Comparison of ENCODE assay signal across 13 mouse cellular contexts in the genomic region with DNA sequence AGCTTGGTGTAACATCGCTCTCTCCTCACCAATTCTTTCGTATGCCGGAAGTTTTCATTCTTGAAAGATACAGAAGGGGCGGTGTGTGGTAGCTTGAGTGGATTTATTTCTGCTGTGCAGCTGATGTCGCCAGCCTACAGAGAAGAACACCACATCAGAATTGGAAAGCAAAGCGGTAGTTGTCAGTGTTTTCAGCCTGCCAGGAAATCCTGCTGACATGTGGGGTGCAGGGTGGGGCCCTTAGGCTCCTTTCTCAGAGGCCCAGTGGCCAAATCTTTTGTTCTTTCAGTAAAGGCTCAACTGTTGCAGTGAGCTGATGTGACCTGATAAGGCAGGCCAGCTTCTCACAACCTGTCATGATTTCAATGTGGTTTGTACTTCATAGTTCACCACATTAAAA. TPM values are rescaled to one million over a fixed set of nuclear protein-coding genes. Genes with fewer than 3 reads are reported as not detected.
DNase-seq lines count a peak whose midpoint lies in the region; ATAC-seq and TF ChIP-seq lines count a peak whose summit lies in the region.
"Had no signal": no experiment of that assay in that cellular context is flagged by ENCODE, and none has a peak within 500 bp of the region (broad histone marks: within the 10 kb centered on the region; RNA-seq: fewer than 3 reads in every experiment).

No protein-coding gene starts in this region.

- H3K9ac ChIP-seq in liver, postnatal 0 days (replicated peaks), result no peak overlapping the region
- H3K9ac ChIP-seq: hindbrain, embryonic 15.5 days; liver, embryonic 15.5 days had no signal

- ATAC-seq in liver, postnatal 0 days, result peak; percentile 33; the same call in 1 of the 2 replicates

- peak; percentile 49 to 52 for DNase-seq in spleen, postnatal 36 days (ENCODE audit: low spot score in 2 of 2)
- no peak for DNase-seq in spleen, postnatal 14 days (ENCODE audit: low spot score in 2 of 2)
- DNase-seq in liver, postnatal 0 days, result no peak
- peak; percentile 70 to 78 for DNase-seq in natural killer cell, adult 2 months (ENCODE audit: low spot score in 2 of 2)
- DNase-seq in MN1 (ENCODE audit: low spot score), result no peak
- DNase-seq in left cerebral cortex, postnatal 4 days, result no peak
- no peak for DNase-seq in retina, postnatal 1 day
- no peak for DNase-seq in right cerebral cortex, postnatal 25 days
- DNase-seq: cerebellum, postnatal 36 days; layer of hippocampus, postnatal 36 days had no signal

- H3K4me1 ChIP-seq in liver, postnatal 0 days (ENCODE audit: insufficient read depth), result no peaks in the 10 kb centered on the region
- H3K4me1 ChIP-seq: hindbrain, embryonic 15.5 days had no signal

- no peak for TF ChIP-seq EP300 in liver, postnatal 0 days (IDR thresholded peaks at IDR 0.05; ENCODE audit: low read depth)

- no peaks in the 10 kb centered on the region for H3K27me3 ChIP-seq in liver, postnatal 0 days (ENCODE audit: insufficient read depth, low read length)
- H3K27me3 ChIP-seq: hindbrain, embryonic 15.5 days; liver, embryonic 15.5 days had no signal

- no peak for TF ChIP-seq CTCF in liver, postnatal 0 days (IDR thresholded peaks at IDR 0.05; ENCODE audit: low read depth)

- no peak overlapping the region for H3K4me2 ChIP-seq in liver, postnatal 0 days (ENCODE audit: low read depth, low read length)
- H3K4me2 ChIP-seq: hindbrain, embryonic 15.5 days; liver, embryonic 15.5 days had no signal

- H3K27ac ChIP-seq in liver, postnatal 0 days (ENCODE audit: low read depth), result no peak overlapping the region
- H3K27ac ChIP-seq: heart, embryonic 10.5 days; hindbrain, embryonic 15.5 days; liver, embryonic 15.5 days had no signal

- intact Hi-C loops in left cerebral cortex, postnatal 4 days (cut with DNase I), result no loop called here

- 43% methylated on average over 6 of the region's 6 CpGs for WGBS in liver, postnatal 0 days (ENCODE audit: insufficient replicate concordance)

- H3K9me3 ChIP-seq in liver, postnatal 0 days (ENCODE audit: low read length), result no peaks in the 10 kb centered on the region
- H3K9me3 ChIP-seq: heart, embryonic 10.5 days; hindbrain, embryonic 15.5 days; liver, embryonic 15.5 days had no signal

- H3K36me3 ChIP-seq in liver, postnatal 0 days (replicated peaks; ENCODE audit: insufficient read depth, low read length), result peaks cover 2% of the 10 kb centered on the region; the same call in 1 of the 2 replicates
- H3K36me3 ChIP-seq: heart, embryonic 10.5 days; hindbrain, embryonic 15.5 days; liver, embryonic 15.5 days had no signal

- H3K4me3 ChIP-seq in liver, postnatal 0 days (ENCODE audit: low read depth, low read length), result no peak overlapping the region
- H3K4me3 ChIP-seq: heart, embryonic 10.5 days; hindbrain, embryonic 15.5 days; liver, embryonic 15.5 days had no signal

RNA-seq across cellular contexts. Expression of a gene that starts 27.8 kb away (rescaled TPM):
- 178 and 181 TPM in 2 replicates for polyA plus RNA-seq in liver, postnatal 0 days (2015; fragmentation: Nextera tagmentation; extraction: Ambion mirVana)
- 10 to 100 TPM; 73.6 to 77.8 TPM for total RNA-seq in left cerebral cortex, postnatal 4 days (2021)

Comparison
In these comparisons a context has a peak if more than half of its experiments do, and no peak if none do; other contexts are left out.
1. DNase-seq: peak in spleen, postnatal 36 days (2 of 2) and natural killer cell, adult 2 months (2 of 2); none in spleen, postnatal 14 days (0 of 2), liver, postnatal 0 days (single experiment), MN1 (single experiment), left cerebral cortex, postnatal 4 days (single experiment), retina, postnatal 1 day (single experiment) and right cerebral cortex, postnatal 25 days (single experiment).